Mouse (Mus musculus) cerebellum, postnatal 4 days (tissue): ENCODE results near the gene Wdr34.

Experiments
- DNase-seq, 2 experiments: peaks; one replicate each; pipeline ENCODE4 v3.0.0; 2022; ENCODE audit warnings: low spot score in 2 of 2, mixed read lengths in 1 of 2

Gene Wdr34

GRCm38 (mm10) chr2:30048699-30049388 is at the start of gene Wdr34:
Gene Wdr34 (minus strand): TSS chr2:30048881.
- peak; percentile 97 to 98 for DNase-seq

GRCm38 (mm10) chr2:30095882-30096527 is 47.3 kb upstream of the Wdr34 start:
- DNase-seq: peak in 1 of 2 experiments; percentile 60

DNA sequence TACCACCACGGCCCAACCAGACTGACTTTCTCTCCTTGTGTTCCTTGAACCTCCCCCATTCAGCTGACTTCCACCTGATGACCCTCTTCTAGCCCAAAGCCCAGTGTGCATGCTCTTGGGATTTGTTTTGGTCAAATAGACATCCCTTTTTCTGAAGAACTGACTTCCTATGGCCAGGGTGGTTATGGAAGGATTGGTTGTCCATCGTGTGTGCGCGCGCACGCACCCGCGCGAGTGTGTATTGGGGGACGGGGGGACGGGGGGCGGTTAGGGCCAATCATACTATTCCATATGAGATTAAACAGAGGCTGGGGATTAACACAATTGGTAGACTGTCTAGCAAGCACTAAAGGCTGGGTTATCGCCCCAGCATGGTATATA is 45.5 kb upstream of the Wdr34 start:
- DNase-seq: peak in 1 of 2 experiments; percentile 29

GRCm38 (mm10) chr2:30093471-30094207 is 45.0 kb upstream of the Wdr34 start, which contains the start of gene Zdhhc12:
Gene Zdhhc12 (minus strand): TSS chr2:30093648.
- DNase-seq: peak; percentile 80 to 89

DNA sequence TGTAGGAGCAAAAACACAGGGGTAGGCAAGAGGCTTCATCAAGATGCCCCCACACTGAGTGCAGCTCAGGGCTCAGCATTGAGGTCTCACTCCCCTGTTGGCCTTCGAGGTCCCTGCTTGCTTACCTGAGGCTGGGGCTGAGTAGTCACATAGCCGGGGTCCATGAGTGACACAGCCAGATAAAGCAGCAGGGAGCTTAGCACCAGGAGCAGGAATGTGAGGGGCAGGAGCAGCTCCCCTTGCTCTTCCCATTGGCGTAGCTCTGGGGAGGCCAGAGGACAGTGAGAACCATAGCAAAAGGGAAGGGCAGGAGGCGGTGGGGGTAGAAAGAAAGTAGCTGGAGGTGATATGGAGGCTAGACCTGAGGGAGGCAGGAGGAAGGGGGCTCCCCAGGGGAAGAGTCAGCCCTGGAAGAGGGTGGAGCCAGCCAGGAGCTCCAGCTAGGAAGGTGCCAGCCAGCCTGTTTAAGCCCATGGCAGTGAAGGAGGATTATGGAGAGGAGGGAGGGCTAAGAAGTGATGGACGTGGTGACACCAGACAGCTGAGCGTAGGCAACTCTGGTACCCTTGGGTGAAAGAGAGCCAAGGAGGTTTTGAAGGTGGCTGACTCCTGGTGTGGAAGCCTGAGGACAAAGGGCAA is 43.7 kb upstream of the Wdr34 start:
- DNase-seq: no peak

- no peak for DNase-seq
Measured at GRCm38 (mm10) chr2:30091521-30091920, 42.8 kb upstream of the Wdr34 start.

DNA sequence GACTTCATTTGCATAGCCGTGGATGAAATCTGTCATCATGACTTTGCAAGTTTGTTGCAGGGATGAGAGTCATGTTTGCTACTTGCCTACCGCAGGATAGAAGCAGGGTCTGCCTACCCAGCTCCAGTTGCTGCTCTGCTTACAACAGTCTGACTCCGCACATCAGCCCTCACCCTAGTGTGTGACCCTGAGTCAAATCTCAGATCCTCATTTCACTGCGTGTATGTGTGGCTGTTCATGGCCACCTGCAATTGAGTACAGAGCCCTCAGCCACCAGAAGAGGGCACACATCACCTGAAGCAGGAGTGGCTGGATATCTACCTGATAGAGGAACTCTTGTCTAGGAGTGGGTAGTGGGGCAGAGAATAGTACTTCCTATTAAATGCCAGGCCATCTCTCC is 38.6 kb upstream of the Wdr34 start:
- no peak for DNase-seq

GRCm38 (mm10) chr2:30084632-30085031 is 36.0 kb upstream of the Wdr34 start:
- no peak for DNase-seq

DNA sequence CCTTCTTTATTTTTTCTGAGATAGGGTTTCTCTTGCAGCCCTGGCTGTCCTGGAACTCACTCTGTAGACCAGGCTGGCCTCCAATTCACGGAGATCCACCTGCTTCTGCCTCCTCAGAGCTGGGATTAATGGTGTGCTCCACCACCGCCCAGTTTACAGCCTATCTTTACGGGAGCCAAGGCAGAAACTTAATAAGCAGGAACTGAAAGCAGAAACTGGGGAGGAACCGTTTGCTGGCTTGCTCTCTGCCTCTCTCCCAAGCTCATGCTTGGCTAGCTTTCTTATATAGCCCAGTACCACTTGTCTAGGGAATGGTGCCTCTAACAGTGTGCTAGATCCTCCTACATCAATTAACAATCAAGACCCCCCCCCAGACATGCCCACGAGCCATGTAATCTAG is 35.4 kb upstream of the Wdr34 start:
- DNase-seq: no peak

DNA sequence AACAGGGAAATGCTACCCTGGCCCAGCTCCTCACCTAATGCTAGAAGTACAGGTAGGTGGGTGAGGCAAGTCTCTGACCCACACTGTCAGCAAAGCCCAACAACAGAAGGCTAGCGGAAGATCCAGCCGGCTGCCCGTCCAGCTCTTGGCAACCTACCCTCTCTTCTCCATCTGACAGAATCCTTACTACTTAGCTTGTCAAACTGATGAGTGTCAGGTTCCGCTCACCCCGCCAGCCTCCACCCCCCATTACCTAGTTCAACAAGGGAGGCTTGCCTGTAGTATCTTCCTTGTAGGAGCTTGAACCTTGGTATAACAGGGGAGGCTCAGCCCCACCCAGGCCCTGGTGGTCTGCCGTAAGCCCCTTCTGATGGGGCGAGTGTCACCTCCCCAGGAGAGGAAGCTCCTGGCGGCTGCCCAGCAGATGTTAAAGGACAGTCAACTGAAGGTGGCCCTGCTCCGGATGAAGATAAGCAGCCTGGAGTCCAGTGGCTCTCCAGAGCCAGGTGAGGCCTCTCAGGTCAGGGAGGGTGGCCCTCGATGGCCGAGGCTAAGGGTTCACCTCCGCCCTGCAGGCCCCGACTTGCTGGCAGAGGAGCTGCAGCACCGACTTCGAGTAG is 31.6 kb upstream of the Wdr34 start:
- no peak for DNase-seq

- DNase-seq: no peak
Measured at GRCm38 (mm10) chr2:30078760-30079159, 30.1 kb upstream of the Wdr34 start.

DNA sequence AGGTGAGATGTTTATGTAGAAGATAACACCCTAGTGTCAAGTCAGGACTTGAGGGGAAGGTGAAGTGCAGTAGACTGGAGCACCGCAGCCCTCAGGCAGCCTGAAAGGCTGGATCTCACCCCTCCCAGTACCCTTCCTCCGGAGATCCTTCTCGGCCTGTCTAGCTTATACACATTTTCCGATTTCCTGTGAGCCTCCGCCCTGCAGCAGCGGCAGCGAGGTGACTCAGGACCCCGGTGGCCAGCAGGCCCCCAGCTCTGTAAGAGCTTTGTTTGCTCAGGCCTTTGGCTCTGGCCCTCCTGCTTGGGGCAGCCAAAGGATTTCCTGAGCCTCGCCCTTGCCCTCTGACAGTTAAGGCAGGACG is 29.6 kb upstream of the Wdr34 start:
- no peak for DNase-seq

- peak; percentile 81 to 89 for DNase-seq
Measured at GRCm38 (mm10) chr2:30077502-30078348, 29.0 kb upstream of the Wdr34 start, which contains the start of gene Pkn3. Gene Pkn3 (plus strand): TSS chr2:30077684.

DNA sequence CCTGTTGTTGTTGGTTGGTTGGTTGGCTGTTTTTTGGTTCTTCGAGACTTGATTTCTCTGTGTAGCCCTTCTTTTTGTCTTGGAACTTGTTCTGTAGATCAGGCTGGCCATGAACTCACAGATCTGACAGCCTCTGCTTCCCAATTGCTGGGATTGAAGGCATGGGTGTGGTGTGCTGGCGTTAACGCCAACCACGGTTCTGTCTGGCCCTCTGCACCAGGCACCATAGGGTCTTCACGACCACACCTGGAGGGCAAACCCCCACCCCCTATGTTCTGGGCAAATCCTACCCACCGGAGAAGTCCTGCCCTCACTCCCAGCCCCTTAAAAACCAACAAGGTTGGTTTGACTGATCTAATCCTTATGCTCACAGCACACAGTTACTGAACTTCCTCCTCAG is 28.3 kb upstream of the Wdr34 start:
- no peak for DNase-seq

- DNase-seq: no peak
Measured at GRCm38 (mm10) chr2:30076439-30076838, 27.8 kb upstream of the Wdr34 start.

DNA sequence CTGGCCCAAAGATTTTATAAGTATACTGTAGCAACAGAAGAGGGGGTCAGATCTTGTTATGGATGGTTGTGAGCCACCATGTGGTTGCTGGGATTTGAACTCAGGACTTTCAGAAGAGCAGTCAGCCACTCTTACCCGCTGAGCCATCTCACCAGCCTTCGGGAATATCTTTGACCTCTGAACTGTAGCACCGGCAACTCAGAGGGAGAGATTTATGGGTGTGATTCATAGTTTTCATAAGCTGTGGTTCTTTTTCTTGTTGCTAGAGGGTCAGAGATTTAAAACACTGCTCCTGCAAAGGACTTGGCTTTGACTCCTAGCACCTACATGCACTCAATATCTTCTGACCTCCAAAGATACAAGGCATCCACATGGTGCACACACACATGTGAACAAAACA is 26.9 kb upstream of the Wdr34 start:
- DNase-seq: no peak

DNA sequence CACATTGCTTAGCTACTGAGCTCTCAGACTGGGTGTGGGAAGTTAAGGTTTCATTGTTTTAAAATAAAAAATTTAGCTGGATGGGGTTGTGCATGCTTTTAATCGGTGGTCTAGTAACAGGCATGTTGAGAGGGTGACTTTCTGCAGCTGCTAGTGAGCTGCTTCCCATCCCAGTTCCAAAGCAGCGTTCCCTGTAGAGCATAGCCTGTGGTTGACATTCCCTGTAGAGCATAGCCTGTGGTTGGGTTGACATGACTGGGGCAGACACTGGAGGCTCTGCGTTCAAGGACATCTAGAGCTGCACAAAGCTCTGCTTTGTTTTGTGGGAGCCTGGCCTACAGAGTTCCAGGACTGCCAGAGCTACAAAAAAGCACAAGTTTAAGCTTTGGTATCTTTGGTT is 24.6 kb upstream of the Wdr34 start:
- no peak for DNase-seq

DNA sequence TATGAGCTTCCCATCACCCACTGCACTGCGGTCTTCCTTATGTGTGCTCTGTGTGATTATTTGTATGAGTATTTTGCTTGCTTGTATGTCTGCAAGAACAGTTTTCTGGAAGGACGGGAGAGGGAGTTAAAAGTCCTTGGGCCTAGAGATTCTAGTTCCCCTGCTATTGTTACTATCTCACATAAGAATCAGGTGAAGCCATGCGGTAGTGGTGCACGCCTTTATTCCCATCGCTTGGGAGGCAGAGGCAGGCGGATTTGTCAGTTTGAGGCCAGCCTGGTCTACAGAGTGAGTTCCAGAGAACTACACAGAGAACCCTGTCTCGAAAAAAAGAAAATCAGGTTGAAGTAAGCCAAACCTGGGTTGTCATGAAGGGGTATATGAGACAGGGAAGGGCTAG is 24.2 kb upstream of the Wdr34 start:
- DNase-seq: no peak

- DNase-seq: no peak
Measured at GRCm38 (mm10) chr2:30067962-30068361, 19.3 kb upstream of the Wdr34 start.

GRCm38 (mm10) chr2:30067031-30067888 is 18.6 kb upstream of the Wdr34 start:
- DNase-seq: peak in 1 of 2 experiments; percentile 48
